Mouse (Mus musculus) neural tube, postnatal 0 days (tissue): ENCODE data around the gene Olfm3. TPM values are rescaled to one million over a fixed set of nuclear protein-coding genes. Genes with fewer than 3 reads are reported as not detected.

ENCODE experiments used
- polyA plus RNA-seq: library from polyadenylated mRNA; unstranded; fragments of >200 nt; fragmentation: Nextera tagmentation; extraction: Ambion mirVana; gene quantifications from 2 replicates; pipeline ENCODE4 v1.2.1, GENCODE M21; 2015

The Olfm3 gene
- 24.5 and 24.7 TPM in 2 replicates for polyA plus RNA-seq

GRCm38 (mm10) chr3:114903924-114904438, at the start of gene Olfm3:
Gene Olfm3 (plus strand): TSS chr3:114904078.

